Mouse (Mus musculus): ENCODE data around the gene Casd1.

The Casd1 gene

GRCm38 (mm10) chr6:4600658-4601296 lies at the start of gene Casd1:
Gene Casd1, plus strand, starts transcription at chr6:4600839.
- peak; percentile 79 for DNase-seq (ENCODE audit: low read depth, low spot score)

- DNase-seq (ENCODE audit: low read depth, low spot score) = no peak
Measured at GRCm38 (mm10) chr6:4555366-4555765, 45.3 kb upstream of the Casd1 start.

GRCm38 (mm10) chr6:4557086-4557485 lies 43.6 kb upstream of the Casd1 start:
- DNase-seq (ENCODE audit: low read depth, low spot score) = no peak

GRCm38 (mm10) chr6:4557678-4558077 lies 43.0 kb upstream of the Casd1 start:
- DNase-seq (ENCODE audit: low read depth, low spot score) = peak; percentile 75

GRCm38 (mm10) chr6:4561156-4561555 lies 39.5 kb upstream of the Casd1 start:
- no peak for DNase-seq (ENCODE audit: low read depth, low spot score)

- DNase-seq (ENCODE audit: low read depth, low spot score) = no peak
Measured at GRCm38 (mm10) chr6:4561621-4562020, 39.0 kb upstream of the Casd1 start.

GRCm38 (mm10) chr6:4562401-4562800 lies 38.2 kb upstream of the Casd1 start:
- no peak for DNase-seq (ENCODE audit: low read depth, low spot score)

- DNase-seq (ENCODE audit: low read depth, low spot score) = no peak
Measured at GRCm38 (mm10) chr6:4563477-4563876, 37.2 kb upstream of the Casd1 start.

GRCm38 (mm10) chr6:4570412-4570811 lies 30.2 kb upstream of the Casd1 start:
- DNase-seq (ENCODE audit: low read depth, low spot score) = no peak

GRCm38 (mm10) chr6:4577756-4578155 lies 22.9 kb upstream of the Casd1 start:
- no peak for DNase-seq (ENCODE audit: low read depth, low spot score)

- DNase-seq (ENCODE audit: low read depth, low spot score) = no peak
Measured at GRCm38 (mm10) chr6:4578343-4578742, 22.3 kb upstream of the Casd1 start.

GRCm38 (mm10) chr6:4579620-4580019 lies 21.0 kb upstream of the Casd1 start:
- DNase-seq (ENCODE audit: low read depth, low spot score) = no peak

- no peak for DNase-seq (ENCODE audit: low read depth, low spot score)
Measured at GRCm38 (mm10) chr6:4583485-4583884, 17.2 kb upstream of the Casd1 start.

- DNase-seq (ENCODE audit: low read depth, low spot score) = no peak
Measured at GRCm38 (mm10) chr6:4587946-4588345, 12.7 kb upstream of the Casd1 start.

- no peak for DNase-seq (ENCODE audit: low read depth, low spot score)
Measured at GRCm38 (mm10) chr6:4588722-4589121, 11.9 kb upstream of the Casd1 start.

GRCm38 (mm10) chr6:4590089-4590488 lies 10.6 kb upstream of the Casd1 start:
- DNase-seq (ENCODE audit: low read depth, low spot score) = no peak

- DNase-seq (ENCODE audit: low read depth, low spot score) = no peak
Measured at GRCm38 (mm10) chr6:4597711-4598110, 2.9 kb upstream of the Casd1 start.

GRCm38 (mm10) chr6:4600085-4600657 lies 468 bp upstream of the Casd1 start:
- peak; percentile 42 for DNase-seq (ENCODE audit: low read depth, low spot score)

- DNase-seq (ENCODE audit: low read depth, low spot score) = peak; percentile 63
Measured at GRCm38 (mm10) chr6:4601297-4601931, 775 bp downstream of the Casd1 start.

GRCm38 (mm10) chr6:4602012-4602411 lies 1.4 kb downstream of the Casd1 start:
- DNase-seq (ENCODE audit: low read depth, low spot score) = no peak

- DNase-seq (ENCODE audit: low read depth, low spot score) = no peak
Measured at GRCm38 (mm10) chr6:4606394-4606793, 5.8 kb downstream of the Casd1 start.

GRCm38 (mm10) chr6:4610216-4610896 lies 9.7 kb downstream of the Casd1 start:
- DNase-seq (ENCODE audit: low read depth, low spot score) = no peak

GRCm38 (mm10) chr6:4611853-4612252 lies 11.2 kb downstream of the Casd1 start:
- DNase-seq (ENCODE audit: low read depth, low spot score) = no peak
